Mouse (Mus musculus) adrenal gland, postnatal 10 days (tissue): ENCODE measurements around the gene Ap3d1. TPM values are rescaled to one million over a fixed set of nuclear protein-coding genes. Genes with fewer than 3 reads are reported as not detected.

Experiments used
- DNase-seq: peaks from one replicate; pipeline ENCODE4 v3.0.0; 2021; ENCODE audit warnings: mixed read lengths
- long read RNA-seq, 2 experiments: library from polyadenylated mRNA; stranded (forward); transcript quantifications; one replicate each; pipeline ENCODE4 v2.0.0; 2021
- total RNA-seq, 2 experiments: library from RNA; stranded (reverse); gene quantifications; 2 replicates each; pipeline ENCODE4 v1.2.3; 2021

Ap3d1 gene
- 10 to 100 TPM; 64.7 to 82.6 TPM for total RNA-seq
- long read RNA-seq, experiment 1, full-length matches to known transcripts, result 5 of 31 reads
- long read RNA-seq, experiment 1, partial matches to known transcripts, result 21 of 31 reads
- long read RNA-seq, experiment 1, other reads (novel, unspliced or antisense), result 5 of 31 reads
- long read RNA-seq, experiment 2, full-length matches to known transcripts, result 8 of 19 reads
- long read RNA-seq, experiment 2, partial matches to known transcripts, result 3 of 19 reads
- long read RNA-seq, experiment 2, other reads (novel, unspliced or antisense), result 8 of 19 reads

DNA sequence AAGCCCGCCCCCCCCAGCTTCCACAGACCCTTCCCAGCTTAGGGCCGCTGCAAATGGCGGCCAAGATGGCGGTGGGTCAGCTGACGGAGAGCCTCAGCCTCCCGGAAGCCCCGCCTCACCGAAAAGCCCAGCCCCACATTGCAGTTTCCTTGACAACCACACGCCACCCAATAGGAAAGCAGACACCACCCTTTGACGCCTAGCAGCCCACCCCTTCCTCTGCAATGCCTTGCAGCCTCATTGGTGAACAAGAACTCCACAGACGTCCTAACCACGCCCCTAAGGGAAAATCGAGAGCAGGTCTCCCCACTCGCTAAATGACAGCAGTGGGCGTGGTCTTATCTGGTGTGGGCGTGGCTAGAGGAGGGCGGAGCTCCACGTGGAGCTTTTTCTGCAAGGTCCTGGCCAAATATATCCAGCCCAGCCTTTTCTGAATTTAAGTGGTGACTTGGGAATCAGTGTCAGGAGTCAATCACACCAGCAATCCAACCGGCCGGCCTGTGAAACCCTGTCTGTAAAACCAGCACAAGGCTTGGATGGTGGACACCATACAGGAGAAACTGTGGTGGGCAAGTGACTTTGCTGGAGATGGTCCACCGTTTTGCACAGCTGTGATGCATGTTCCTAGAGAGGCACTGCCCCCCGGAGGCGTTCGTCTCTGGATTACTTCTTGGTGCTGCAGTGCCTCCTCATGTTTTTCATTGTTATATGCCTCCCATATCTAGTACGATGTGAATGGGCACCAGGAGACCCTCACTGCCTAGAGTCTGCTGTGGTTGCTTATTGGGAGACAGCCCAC, at the start of gene Ap3d1:
TSS of gene Ap3d1 (minus strand) at position 85 of the 799 bp plus-strand sequence.
- DNase-seq, result peak; percentile 99

DNA sequence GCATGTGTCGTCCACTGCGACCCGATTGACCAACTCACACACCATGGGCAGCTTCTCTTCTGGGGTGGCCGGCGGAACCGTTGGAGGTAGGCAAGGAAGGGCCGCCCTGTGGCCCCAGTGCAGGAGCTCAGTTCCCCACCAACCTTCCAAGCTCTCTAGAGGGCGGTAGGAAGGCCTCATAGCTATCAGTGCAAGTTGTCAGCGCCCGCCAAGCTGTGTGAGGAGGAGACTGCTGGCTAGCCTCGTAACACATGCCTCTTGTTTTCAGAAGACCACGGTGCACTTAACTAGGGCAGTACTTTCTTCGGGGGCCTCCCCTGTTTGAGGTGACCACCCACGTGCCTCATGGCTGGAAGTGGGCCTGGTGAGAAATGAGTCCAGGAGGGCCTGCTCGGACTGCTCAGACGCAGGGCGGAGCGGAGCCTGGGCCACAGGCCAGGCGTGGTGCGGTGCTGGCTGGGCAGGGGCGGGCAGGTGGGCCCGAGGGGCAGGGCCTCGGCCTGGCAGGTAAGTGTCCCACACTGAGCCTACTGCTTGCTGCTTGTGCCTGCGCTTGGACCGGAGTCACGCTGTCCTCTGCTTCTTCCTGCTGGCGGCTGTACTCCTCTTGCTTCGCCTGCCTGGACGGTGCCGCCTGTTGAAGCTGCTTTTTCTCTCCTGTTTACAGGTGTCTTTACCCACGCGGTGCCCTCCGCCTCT, 49.6 kb upstream of the Ap3d1 start:
- DNase-seq, result no peak

DNA sequence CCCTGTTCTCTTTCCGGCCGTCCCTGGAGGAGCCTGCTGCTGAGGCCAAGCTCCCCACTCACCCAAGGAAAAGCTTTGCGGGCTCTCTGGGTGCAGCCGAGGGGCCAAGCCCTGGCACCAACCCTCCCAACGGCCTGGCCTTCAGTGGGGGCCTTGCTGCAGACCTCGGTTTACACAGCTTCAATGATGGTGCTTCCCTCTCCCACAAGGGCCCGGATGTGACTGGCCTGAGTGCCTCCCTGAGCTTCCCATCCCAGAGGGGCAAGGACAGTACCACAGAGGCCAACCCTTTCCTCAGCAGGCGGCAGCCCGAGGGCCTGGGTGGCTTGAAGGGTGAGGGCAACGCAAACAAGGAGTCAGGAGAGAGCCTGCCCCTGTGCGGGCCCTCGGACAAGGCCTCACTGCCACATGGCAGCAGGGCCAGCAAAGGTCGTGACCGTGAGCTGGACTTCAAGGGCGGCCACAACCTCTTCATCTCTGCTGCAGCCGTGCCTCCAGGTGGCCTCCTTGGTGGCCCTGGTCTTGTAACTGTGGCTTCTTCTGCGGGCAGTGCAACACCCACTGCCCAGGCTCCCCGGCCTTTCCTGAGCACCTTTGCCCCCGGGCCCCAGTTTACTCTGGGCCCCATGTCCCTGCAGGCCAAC, 48.8 kb upstream of the Ap3d1 start:
- DNase-seq, result peak; percentile 62

DNA sequence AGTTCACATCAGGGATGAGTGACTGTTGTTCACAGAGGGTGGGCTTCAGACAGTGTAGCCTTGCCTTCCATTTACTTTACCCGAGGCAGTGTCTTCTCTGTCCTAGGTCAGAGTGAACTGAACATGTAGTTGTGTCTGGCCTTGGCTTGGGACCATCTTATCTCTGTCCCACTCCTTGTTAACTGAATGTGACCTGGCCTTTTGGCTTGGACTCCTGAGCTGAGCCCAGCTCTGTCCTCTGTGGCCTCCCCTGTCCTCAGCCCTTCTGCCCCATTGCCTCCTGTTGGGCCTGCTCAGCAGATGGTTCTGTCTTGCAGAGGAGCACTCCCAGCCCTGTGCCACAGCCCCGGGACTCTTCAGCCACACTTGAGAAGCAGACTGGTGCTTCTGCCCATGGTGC, 45.5 kb upstream of the Ap3d1 start:
- no peak for DNase-seq

DNA sequence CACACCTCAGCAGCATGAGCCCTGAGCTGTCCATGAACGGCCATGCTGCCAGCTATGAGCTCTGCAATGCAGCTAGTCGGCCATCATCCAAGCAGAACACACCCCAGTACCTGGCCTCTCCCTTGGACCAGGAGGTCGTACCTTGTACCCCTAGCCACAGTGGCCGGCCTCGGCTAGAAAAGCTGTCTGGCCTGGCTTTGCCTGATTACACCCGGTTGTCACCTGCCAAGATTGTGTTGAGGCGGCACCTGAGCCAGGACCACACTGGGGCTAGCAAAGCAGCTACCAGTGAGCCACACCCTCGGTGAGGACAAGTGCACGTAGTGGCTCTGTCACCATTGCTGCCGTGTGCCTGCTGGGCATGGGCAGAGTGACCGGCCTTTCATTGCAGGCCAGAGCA, 43.9 kb upstream of the Ap3d1 start:
- DNase-seq, result no peak

DNA sequence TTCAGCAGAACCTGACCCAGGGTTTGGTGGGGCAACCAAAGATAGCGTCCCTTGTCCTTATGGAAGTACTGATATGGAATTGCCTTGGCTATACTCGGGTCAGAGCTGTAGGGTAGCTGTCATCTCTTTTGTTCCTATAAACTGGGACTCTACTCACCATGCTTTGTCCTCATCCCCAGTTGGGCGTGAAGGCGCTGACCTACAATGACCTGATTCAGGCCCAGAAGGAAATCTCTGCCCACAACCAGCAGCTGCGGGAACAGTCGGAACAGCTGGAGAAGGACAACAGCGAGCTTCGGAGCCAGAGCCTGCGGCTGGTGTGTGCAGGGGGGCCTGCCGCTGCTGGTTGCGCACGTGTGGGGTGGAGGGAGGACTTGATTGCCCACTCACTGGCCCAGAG, 42.8 kb upstream of the Ap3d1 start:
- no peak for DNase-seq

DNA sequence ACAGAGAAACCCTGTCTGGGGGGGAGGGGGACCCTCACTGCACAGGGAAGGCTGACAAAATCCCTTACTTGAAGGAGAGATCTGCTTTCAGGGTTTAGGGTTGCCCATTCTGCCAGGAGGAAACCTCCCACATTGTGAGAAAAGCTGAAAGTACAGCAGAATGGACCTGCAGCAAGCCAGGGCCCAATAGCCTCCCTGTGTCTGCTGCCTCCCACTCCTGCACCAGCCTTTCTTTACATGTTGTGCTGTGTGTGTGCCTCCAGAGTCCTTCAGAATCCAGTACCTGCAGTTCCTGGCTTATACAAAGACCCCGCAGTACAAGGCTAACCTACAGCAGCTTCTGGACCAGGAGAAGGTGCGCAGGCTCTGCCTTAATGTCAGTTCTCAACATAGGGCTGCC, 42.2 kb upstream of the Ap3d1 start:
- no peak for DNase-seq

DNA sequence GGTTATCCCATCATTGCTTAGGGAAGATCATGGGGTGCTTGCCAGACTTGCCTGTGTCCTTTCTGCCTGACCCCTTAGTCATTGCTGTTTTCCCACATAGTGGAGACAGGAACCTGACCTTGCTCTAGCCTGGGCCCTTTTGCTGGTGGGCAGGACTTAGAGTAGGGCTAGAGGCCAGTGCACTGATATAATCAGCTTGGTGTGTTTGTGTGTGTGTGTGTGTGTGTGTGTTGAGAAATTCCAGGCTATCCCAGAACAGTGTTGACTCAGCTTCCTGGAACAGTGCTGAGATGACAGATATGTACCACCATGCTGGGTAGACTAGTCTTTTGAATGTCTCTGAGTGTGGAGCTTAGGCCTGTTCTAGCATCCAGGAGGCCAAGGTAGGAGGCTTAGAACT, 37.5 kb upstream of the Ap3d1 start:
- peak; percentile 54 for DNase-seq

DNA sequence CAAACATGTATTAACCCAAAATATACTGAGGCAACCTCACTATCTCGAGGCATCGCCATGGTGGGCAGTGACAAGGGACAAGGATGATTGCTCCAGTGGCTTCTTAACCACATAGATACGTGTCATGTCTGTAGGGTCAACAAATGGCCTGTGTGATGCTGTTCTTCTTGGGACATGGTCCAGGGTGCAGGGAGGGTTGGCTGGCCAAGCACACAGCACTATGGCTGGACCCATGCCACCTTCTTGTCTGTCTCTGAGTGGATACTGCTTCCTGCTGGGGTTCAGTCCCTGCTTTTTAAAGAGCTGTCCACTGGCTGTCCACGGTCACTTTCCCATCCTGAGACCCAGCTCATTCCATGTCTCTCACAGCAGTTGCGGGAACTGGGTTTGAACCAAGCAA, 35.1 kb upstream of the Ap3d1 start:
- no peak for DNase-seq

DNA sequence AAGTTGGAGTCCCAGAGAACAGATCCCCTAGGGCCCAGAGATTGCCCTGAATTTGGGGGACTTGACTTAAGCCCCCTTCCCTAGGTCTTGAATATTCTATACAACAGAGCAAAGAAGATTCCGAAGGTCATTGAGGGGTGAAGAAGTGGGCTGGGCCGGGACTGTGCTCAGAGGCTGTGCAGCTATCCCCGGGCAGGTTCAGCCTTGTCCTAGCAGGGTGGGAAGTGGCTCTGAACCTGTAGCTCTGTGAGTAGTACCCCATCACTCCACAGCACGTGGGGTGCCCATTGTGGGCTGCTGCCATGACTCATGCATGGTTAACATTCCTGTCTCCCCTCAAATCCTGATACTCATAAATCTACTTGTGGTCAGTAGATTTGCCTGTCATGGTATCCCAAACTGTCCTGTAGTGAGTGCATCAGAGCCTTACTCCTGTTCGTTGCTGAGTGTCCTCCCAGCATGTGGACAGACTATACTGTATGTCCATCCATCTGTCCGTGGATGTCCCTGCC, 34.4 kb upstream of the Ap3d1 start:
- no peak for DNase-seq

DNA sequence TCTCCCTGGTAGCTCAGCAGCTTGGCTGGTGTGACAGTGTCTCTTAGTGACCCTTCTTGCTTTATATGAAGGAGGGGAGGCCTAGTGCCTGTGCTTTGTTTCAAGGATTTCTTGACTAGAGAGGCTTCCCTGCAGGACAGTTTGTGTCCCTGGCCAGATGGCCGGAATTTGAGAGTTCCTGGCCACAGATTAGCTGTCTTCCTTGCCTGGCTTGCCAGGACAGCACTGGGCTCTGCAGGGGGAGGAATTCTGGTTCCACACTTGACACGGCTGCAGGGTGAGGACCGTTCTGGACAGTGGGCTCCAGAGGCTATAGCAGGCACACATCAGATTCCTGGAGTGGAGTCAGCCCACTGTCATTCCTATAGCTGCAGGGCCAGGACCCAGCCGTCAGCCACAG, 33.7 kb upstream of the Ap3d1 start:
- DNase-seq, result no peak

DNA sequence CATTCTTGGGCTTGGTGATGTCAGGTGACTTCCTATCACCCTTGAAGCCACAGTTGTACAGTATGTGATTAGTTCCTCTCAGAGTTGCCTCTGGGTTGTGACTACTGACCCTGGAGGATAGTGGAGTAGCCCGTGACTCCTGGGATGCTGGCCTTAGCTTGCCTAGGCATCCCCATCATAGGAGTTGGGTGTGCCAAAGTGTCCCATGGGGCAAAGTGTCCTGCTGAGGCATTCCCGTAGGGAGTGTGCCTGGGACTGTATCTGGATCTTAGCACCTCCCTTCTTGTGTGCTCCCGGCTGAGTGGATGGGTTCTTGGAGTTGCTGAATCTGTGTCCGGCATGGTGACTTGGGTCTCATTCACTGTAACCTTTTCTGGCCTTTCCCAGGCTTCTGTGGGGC, 32.9 kb upstream of the Ap3d1 start:
- no peak for DNase-seq

DNA sequence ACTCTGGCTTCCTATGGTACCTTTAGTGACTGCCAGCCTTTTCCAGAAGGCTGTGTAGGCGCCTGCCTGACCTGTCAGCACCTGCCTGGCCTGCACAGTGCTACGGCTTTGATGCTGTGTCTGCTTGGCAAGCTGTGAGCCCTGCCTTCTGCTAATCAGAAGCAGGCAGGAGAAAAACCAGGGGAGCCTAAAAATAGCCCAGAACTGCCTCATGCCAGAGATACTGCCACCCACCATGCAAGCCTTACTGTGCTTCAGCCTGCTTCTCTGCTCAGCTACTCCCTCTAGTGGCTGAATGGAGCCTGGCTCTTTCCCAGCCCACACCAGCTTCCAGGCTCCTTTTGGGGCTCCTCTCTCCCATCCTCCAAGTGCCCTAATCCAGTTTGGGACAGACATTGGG, 32.5 kb upstream of the Ap3d1 start:
- DNase-seq, result peak; percentile 88

DNA sequence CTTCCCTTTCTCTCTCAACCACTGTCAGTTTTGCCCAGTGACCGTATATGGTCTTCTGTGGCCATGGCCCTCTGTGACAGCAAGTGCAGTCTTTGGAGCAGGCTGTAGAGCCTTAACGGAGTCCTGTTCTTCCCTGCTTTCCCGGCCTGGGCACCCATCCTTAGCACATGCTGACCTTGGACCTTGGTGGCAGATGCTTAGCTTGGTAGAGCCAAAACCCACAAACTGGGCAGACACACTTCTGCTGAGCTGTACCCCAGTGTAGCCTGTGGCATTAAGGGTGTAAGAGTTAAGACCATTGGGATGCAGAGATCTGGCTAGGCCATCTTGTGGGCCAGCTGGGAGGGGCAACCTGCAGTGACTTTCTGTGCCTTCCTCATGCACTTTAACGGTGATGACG, 31.8 kb upstream of the Ap3d1 start:
- no peak for DNase-seq

DNA sequence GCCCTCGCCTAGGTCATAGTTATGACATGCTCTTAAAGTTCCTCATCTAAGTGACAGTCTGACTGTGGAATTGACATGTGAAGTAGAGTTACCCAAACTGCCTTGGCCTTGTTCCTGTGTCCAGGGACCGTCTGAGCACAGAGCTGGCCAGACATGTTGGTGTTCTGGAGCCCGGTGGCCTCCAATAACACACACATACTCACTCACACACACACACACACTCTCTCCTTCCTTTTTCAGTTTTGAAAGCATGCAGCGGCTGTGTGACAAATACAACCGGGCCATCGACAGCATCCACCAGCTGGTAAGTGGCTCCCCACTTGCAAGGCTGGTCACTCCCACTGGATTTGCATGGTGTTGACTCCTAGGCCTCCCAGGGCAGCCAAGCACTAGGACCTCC, 26.3 kb upstream of the Ap3d1 start:
- no peak for DNase-seq

DNA sequence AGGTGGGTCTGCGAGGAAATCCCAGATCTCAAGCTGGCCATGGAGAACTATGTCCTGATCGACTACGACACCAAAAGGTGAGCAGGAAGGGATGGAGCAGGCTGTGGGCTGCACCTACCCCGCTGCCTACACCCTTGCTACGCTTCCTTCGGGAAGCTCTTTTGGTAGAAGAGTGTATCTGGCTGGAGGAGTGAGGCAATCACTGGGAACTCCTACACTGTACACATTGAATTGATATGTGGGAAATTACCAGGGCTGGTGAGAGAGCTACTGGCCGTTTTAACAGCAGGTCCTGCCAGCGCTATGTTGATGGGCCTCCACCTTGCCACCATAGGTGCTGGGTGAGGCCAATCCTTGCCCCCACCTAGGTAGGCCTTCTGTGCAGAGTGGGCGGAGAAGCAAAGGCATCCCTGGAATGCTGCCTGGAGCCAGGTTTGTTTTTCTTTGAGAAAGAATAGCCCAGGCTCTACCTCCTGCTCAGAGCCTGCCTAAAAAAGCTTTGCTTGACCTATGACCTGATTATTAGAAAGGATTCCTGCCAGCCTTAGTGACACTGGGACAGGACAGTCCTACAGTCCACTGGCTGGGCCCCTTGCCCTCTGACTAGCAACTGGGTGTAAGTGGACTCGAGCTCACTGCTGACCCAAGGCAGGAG, 24.2 kb upstream of the Ap3d1 start:
- DNase-seq, result no peak

DNA sequence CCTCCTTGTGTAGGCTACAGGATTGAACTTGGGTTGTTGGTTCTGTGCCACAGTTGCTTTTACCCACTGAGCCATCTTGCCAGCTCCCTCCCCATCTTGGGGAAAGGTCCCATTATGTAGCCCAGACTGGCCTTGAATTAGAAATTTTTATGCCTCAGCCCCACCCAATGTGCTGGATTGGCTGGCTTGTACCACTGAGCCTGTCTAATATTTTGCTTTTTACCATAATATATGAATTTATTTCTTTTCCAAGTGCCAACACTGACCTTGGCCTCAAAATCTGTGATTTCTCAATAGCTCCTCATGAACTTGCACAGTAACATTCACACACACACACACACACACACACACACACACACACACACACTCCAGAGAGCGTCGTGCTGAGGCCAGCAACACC, 23.7 kb upstream of the Ap3d1 start:
- peak; percentile 70 for DNase-seq

DNA sequence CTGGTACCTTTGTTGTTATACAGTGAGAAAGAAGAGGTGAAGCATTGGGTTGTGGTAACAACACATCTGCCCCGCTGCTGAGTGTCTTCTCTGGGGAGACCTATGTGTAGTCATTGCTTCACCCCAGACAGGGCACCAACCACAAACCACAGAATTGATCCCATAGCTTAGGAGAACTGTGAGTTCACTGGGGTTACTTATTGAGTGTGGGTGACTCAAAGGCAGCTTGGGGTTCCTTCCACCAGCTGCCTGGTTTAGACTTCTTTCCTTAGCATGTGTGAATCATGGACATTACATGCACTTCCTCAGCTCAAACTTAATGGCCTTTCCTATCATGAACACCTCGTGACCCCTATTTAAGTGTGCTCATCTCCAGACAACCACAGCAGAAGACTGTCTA, 21.4 kb upstream of the Ap3d1 start:
- no peak for DNase-seq

DNA sequence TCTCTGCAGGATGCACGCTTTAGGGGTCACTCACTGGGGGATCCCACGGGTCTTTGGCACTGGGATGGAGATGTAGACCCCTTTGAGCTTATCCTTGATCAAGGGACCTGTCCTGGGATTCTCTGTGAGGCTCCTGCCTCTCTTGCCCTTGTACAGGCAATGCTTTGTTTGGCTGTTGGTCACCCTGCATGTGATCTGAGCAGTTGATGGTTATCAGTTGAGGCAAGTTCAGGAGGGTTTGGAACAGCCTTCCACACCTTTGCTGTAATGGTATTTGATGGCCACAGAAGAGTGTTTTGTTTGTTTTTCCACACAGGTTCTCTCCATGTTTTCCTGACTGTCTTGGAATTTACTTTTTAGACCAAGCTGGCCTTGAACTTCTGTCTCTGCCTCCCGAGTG, 19.8 kb upstream of the Ap3d1 start:
- DNase-seq, result no peak

DNA sequence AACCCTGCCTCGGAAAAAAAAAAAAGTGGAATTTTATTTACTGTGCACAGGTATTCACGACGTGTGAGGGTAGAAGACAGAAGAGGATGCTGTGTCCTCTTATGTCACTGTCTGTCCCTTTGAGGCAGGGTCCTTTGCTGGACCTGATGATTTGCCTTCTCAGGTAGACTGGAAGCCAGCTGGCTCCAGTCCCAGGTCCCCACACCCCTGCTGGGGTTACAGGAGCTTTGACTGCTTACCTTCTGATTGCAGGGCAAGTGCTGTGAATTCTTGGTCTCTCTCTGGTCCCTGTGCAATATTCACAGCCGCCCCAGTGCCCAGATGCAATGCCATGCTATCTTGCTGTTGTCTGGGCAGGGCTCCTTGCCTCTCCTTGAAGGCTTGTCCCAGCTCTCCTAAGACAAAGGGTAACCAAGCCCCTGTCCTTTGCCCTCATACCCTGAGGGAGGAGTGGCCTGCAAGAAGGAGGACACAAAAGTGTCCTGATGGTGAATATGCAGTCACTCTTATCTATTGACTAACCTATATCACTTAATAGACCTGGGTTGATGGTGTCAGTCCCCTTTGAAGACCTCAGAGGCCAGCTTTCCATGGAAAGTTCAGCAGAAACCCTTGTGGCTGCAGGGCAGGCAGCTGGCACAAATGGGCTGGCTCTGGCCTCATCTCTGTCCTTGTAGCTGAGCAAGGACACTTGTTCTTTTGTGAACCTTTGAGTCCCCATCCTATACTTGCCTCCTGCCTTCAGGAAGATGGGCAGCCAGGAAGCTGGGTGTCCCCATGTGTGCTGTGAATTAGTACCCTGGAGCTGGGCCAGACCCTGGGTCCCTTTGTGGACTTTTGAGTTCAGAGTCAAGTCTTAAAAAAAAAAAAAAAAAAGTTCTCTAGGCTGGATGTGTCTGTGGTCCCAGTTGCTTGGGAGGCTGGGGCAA, 18.8 kb upstream of the Ap3d1 start:
- peak; percentile 54 for DNase-seq

DNA sequence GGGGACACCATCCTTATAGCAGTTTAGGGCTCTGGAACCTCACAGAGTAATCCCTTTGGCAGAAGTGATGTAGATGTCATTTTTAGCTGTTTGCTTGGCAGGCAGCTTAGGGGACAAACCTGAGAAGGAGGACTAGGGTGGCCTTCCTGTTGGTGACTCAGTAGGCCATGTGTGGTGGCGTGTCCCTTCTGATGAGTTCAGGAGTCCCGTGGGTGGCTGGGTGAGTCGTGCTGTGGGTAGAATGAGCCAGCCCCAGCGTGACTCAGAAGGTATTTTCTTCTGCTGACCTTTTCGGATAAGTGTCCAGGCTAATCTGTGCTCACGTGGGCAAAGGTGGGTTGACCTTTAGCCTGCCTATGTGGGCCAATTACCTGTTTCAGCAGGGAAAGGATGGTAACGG, 16.6 kb upstream of the Ap3d1 start:
- DNase-seq, result peak; percentile 69
